Mouse (Mus musculus) brain, embryonic 14.5 days (tissue): ENCODE measurements around the gene Phox2a.

ENCODE experiments used
- CTCF ChIP-seq: fragments of 200-500 bp; IDR thresholded peaks from 2 replicates; pipeline ENCODE4 v1.5.1; 2012; ENCODE audit warnings: inconsistent platforms, mild to moderate bottlenecking, moderate library complexity, borderline replicate concordance; ENCODE audit not compliant: insufficient read depth, insufficient read length; ENCODE audit errors: extremely low read depth
- POLR2A ChIP-seq: fragments of 200-500 bp; IDR thresholded peaks from 2 replicates; pipeline ENCODE4 v1.6.1; 2012; ENCODE audit warnings: mild to moderate bottlenecking, inconsistent platforms, borderline replicate concordance; ENCODE audit not compliant: poor library complexity, insufficient read depth, insufficient read length, severe bottlenecking; ENCODE audit errors: extremely low read depth

DNA sequence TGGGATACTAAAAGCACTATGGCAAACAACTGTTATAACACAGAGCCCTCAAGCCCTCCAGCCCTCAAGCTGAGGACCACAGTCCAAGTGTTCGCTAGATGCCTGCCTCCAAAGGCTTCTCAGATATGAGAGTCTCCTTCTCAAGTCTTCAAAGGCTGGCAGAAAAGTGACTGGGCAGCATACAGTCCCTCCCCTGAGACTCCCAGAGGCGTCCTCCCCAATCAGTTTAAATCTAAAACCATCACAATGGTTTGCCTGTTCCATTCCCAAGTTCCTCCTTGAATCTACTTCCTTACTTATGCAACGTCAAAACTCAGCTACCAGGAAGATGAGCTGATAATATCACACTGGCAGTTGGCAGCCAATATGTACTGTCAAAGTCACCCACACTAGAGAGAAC lies 45.3 kb downstream of the Phox2a start, which contains the start of gene Anapc15:
- TF ChIP-seq CTCF: no peak
- TF ChIP-seq POLR2A: no peak
